Mouse (Mus musculus): Measurements from ENCODE around the gene Shc3. TPM values are rescaled to one million over a fixed set of nuclear protein-coding genes. Genes with fewer than 3 reads are reported as not detected.

Shc3 gene
- polyA plus RNA-seq, 1 experiment: 0.16 TPM

DNA sequence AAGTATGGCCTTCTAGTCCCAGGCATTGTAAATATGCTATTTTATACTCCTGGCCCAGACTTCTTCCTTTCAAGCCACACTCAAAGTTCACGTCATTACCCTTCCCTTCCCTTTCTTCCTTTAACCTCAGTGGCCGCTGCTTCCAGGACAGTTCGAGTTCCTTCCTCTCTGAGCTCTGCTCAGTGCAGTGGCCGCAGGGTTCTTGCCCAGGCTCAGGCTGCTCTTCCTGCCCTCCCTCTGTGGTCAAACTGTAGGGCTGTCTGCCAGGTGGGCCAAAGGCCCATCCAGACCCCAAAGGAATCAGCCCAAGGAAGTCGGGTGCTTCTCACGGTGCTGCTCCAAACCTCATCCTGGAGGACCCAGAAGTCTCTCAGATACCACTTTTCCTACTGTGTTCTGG, 151.4 kb downstream of the Shc3 start:
- H3K4me3 ChIP-seq (ENCODE audit: insufficient read depth, poor library complexity, severe bottlenecking): no peak overlapping the region
- H3K79me2 ChIP-seq (ENCODE audit: control insufficient read depth, insufficient read depth): no peaks in the 10 kb centered on the region
- H3ac ChIP-seq (ENCODE audit: control insufficient read depth, insufficient read length, low read depth): no peak overlapping the region
- no peaks in the 10 kb centered on the region for H3K79me3 ChIP-seq (ENCODE audit: low read depth)
- no peaks in the 10 kb centered on the region for H3K27me3 ChIP-seq (ENCODE audit: control insufficient read depth, insufficient read depth, insufficient read length)
- TF ChIP-seq MYOG (IDR thresholded peaks at IDR 0.05; ENCODE audit: control insufficient read depth, extremely low read depth, insufficient read length): no peak
- TF ChIP-seq MYOD1 (IDR thresholded peaks at IDR 0.05; ENCODE audit: control insufficient read depth, insufficient read length, low read depth): no peak
- H3K36me3 ChIP-seq (ENCODE audit: control insufficient read depth, insufficient read depth): peaks cover 9% of the 10 kb centered on the region

DNA sequence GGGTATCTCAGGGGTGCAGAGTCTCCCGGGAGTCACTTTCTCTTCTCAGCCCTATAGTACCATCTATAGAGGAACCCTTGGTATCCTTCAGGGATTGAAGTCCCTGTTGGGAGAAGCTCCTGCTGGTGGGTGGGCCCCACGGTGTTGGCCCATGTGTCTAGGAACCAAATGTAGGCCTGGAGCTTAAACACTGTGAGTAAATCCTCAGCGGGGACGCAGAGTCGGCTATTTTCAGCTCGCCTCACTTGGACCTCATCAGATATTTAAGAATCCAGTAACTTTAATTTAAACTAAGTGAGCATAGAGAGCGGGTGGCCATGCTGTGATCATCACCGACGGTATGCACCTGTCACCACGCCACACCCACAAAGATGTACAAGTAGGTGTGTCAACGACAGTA, 152.5 kb downstream of the Shc3 start:
- no peak for TF ChIP-seq MYOG (IDR thresholded peaks at IDR 0.05; ENCODE audit: control insufficient read depth, extremely low read depth, insufficient read length)
- no peak for TF ChIP-seq MAX (IDR thresholded peaks at IDR 0.05)
- no peak for TF ChIP-seq CTCF (IDR thresholded peaks at IDR 0.05; ENCODE audit: control insufficient read depth, insufficient read depth, insufficient read length)
- TF ChIP-seq FOSL1 (IDR thresholded peaks at IDR 0.05; ENCODE audit: insufficient read depth, low read length, poor library complexity, severe bottlenecking): no peak
- no peak for TF ChIP-seq CEBPB (IDR thresholded peaks at IDR 0.05; ENCODE audit: low read depth)
- no peak for TF ChIP-seq MYOD1 (IDR thresholded peaks at IDR 0.05; ENCODE audit: control insufficient read depth, insufficient read length, low read depth)
- no peak for TF ChIP-seq USF1 (IDR thresholded peaks at IDR 0.05; ENCODE audit: low read depth)
- Histone ChIP-seq H3K79me2 (ENCODE audit: control insufficient read depth, insufficient read depth) (no peaks in the 10 kb centered on the region), H3K4me3 (ENCODE audit: insufficient read depth, poor library complexity, severe bottlenecking) (no peak overlapping the region), H3K36me3 (ENCODE audit: control insufficient read depth, insufficient read depth) (peaks cover 9% of the 10 kb centered on the region), H3ac (ENCODE audit: control insufficient read depth, insufficient read length, low read depth) (no peak overlapping the region), H3K79me3 (ENCODE audit: low read depth) (no peaks in the 10 kb centered on the region), H3K27me3 (ENCODE audit: control insufficient read depth, insufficient read depth, insufficient read length) (no peaks in the 10 kb centered on the region)

DNA sequence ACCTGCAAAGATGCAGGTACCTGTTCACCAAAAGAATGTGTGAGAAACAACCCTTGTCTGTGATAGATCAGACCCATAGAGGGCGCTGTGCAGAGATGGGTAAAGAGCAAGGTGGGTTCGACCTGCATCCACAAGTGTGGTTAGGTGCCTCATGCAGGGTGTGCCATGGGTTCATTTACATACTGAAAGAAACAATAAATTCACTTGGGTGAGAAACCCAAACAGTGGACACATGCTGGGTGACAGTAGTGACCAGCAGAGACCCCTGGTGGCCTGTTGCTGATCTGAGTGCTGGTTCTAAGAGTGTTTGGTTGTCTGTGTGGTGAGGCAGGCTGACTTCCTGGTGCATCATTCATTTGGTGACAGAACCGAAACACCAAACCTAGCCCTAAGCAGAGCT, 155.8 kb downstream of the Shc3 start:
- no peak overlapping the region for H3ac ChIP-seq (ENCODE audit: control insufficient read depth, insufficient read length, low read depth)
- no peaks in the 10 kb centered on the region for H3K79me3 ChIP-seq (ENCODE audit: low read depth)
- H3K4me3 ChIP-seq (ENCODE audit: insufficient read depth, poor library complexity, severe bottlenecking): no peak overlapping the region
- TF ChIP-seq MYOG (IDR thresholded peaks at IDR 0.05; ENCODE audit: control insufficient read depth, extremely low read depth, insufficient read length): no peak
- TF ChIP-seq MYOD1 (IDR thresholded peaks at IDR 0.05; ENCODE audit: control insufficient read depth, insufficient read length, low read depth): no peak
- no peak for TF ChIP-seq CEBPB (IDR thresholded peaks at IDR 0.05; ENCODE audit: low read depth)
- no peak for TF ChIP-seq USF1 (IDR thresholded peaks at IDR 0.05; ENCODE audit: low read depth)
- no peak for TF ChIP-seq FOSL1 (IDR thresholded peaks at IDR 0.05; ENCODE audit: insufficient read depth, low read length, poor library complexity, severe bottlenecking)
- TF ChIP-seq CTCF (IDR thresholded peaks at IDR 0.05; ENCODE audit: control insufficient read depth, insufficient read depth, insufficient read length): no peak
- no peak for TF ChIP-seq MAX (IDR thresholded peaks at IDR 0.05)
- peaks cover 9% of the 10 kb centered on the region for H3K36me3 ChIP-seq (ENCODE audit: control insufficient read depth, insufficient read depth)
- peaks cover 12% of the 10 kb centered on the region for H3K79me2 ChIP-seq (ENCODE audit: control insufficient read depth, insufficient read depth)
- H3K27me3 ChIP-seq (ENCODE audit: control insufficient read depth, insufficient read depth, insufficient read length): no peaks in the 10 kb centered on the region

DNA sequence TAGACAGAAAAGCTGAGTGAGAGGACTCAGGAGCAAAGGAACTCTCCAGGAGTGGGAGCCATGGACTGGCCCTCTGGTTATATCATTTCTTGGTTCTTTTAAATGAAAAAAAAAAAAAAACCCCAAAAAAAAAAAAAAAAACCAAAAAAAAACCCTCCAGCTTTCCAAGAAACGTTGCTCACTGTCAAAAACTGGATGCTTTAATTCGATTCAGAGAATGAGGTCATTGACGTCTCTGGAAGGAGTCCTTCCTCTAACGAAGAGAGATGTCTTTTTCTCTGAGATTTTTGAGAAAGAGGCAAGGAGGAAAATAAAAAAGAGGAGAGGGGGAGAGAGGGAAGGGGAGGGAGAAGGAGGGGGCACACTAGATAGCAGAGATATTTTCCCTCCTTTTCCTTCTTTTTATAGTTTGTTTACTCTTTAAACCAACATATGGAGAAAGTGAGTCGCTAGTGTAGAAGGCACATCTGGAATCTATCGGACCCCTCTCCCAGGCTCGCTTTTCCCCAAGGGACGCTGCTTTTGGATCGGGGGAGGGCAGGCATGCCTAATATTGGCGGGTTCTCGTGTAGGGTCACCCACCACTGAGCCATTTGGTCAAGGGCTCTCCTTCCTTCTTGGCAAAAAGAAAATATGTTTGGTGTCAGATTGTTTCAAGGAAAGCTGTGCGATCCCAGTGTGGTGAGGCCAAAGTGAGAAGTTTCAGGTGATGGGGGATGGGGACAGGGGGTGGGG, 157.4 kb downstream of the Shc3 start:
- Histone ChIP-seq H3ac (ENCODE audit: control insufficient read depth, insufficient read length, low read depth) (no peak overlapping the region), H3K27me3 (ENCODE audit: control insufficient read depth, insufficient read depth, insufficient read length) (no peaks in the 10 kb centered on the region), H3K79me2 (ENCODE audit: control insufficient read depth, insufficient read depth) (peaks cover 12% of the 10 kb centered on the region), H3K36me3 (ENCODE audit: control insufficient read depth, insufficient read depth) (peaks cover 9% of the 10 kb centered on the region), H3K79me3 (ENCODE audit: low read depth) (no peaks in the 10 kb centered on the region), H3K4me3 (ENCODE audit: insufficient read depth, poor library complexity, severe bottlenecking) (no peak overlapping the region)
- TF ChIP-seq MAX (IDR thresholded peaks at IDR 0.05) (no peak), FOSL1 (IDR thresholded peaks at IDR 0.05; ENCODE audit: insufficient read depth, low read length, poor library complexity, severe bottlenecking) (no peak), USF1 (IDR thresholded peaks at IDR 0.05; ENCODE audit: low read depth) (no peak), CEBPB (IDR thresholded peaks at IDR 0.05; ENCODE audit: low read depth) (no peak), MYOG (IDR thresholded peaks at IDR 0.05; ENCODE audit: control insufficient read depth, extremely low read depth, insufficient read length) (no peak), MYOD1 (IDR thresholded peaks at IDR 0.05; ENCODE audit: control insufficient read depth, insufficient read length, low read depth) (no peak), CTCF (IDR thresholded peaks at IDR 0.05; ENCODE audit: control insufficient read depth, insufficient read depth, insufficient read length) (no peak)

DNA sequence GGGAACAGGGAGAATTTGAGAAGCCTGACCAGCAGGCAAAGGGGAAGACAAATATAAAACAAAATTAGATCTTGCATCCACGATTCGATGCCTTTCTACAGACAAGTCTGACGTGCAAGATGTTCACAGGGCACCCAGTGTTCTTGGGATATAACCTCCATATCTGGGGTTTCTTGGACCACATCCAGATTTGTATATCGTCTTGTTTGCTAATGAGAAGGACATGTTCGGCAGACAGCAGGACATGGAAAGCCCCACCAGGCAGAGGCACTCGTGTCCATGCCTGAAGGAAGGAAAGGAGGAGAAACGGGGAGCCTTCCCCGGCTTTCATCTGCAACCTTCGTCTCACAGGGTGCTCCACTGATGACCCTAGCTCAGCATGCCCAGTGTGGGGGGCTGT, 158.0 kb downstream of the Shc3 start:
- no peak overlapping the region for H3ac ChIP-seq (ENCODE audit: control insufficient read depth, insufficient read length, low read depth)
- peaks cover 12% of the 10 kb centered on the region for H3K79me2 ChIP-seq (ENCODE audit: control insufficient read depth, insufficient read depth)
- H3K36me3 ChIP-seq (ENCODE audit: control insufficient read depth, insufficient read depth): peaks cover 9% of the 10 kb centered on the region
- H3K4me3 ChIP-seq (ENCODE audit: insufficient read depth, poor library complexity, severe bottlenecking): no peak overlapping the region
- no peaks in the 10 kb centered on the region for H3K79me3 ChIP-seq (ENCODE audit: low read depth)
- no peaks in the 10 kb centered on the region for H3K27me3 ChIP-seq (ENCODE audit: control insufficient read depth, insufficient read depth, insufficient read length)
- TF ChIP-seq CTCF (IDR thresholded peaks at IDR 0.05; ENCODE audit: control insufficient read depth, insufficient read depth, insufficient read length): no peak
- TF ChIP-seq USF1 (IDR thresholded peaks at IDR 0.05; ENCODE audit: low read depth): no peak
- TF ChIP-seq CEBPB (IDR thresholded peaks at IDR 0.05; ENCODE audit: low read depth): no peak
- TF ChIP-seq FOSL1 (IDR thresholded peaks at IDR 0.05; ENCODE audit: insufficient read depth, low read length, poor library complexity, severe bottlenecking): no peak
- no peak for TF ChIP-seq MAX (IDR thresholded peaks at IDR 0.05)
- no peak for TF ChIP-seq MYOD1 (IDR thresholded peaks at IDR 0.05; ENCODE audit: control insufficient read depth, insufficient read length, low read depth)
- TF ChIP-seq MYOG (IDR thresholded peaks at IDR 0.05; ENCODE audit: control insufficient read depth, extremely low read depth, insufficient read length): no peak

All from C2C12 (cell line).